Mouse (Mus musculus) hindbrain, embryonic 10.5 days (tissue): Measurements from ENCODE around the gene Tex13c3. TPM values are rescaled to one million over a fixed set of nuclear protein-coding genes. Genes with fewer than 3 reads are reported as not detected.
"Not testable (repeated sequence)": the region's sequence is repeated elsewhere in the genome, so short reads cannot be mapped to it uniquely, and the experiment has no call there.

ENCODE experiments used
- DNase-seq: peaks from one replicate; pipeline ENCODE4 v3.0.0-alpha.2; 2017; ENCODE audit warnings: low spot score
- H3K27ac ChIP-seq: fragments of 300-500 bp; sonication (generic); 2 replicates; pipeline ENCODE4 v1.5.1; 2016; ENCODE audit warnings: mild to moderate bottlenecking, moderate library complexity
- H3K27me3 ChIP-seq: fragments of 300-500 bp; sonication (generic); 2 replicates; pipeline ENCODE4 v1.6.1; 2016; ENCODE audit warnings: mild to moderate bottlenecking; ENCODE audit not compliant: poor library complexity, insufficient read depth, severe bottlenecking
- H3K36me3 ChIP-seq: fragments of 300-500 bp; sonication (generic); 2 replicates; pipeline ENCODE4 v1.6.1; 2016; ENCODE audit warnings: mild to moderate bottlenecking, moderate library complexity
- H3K4me1 ChIP-seq: fragments of 300-500 bp; sonication (generic); replicated peaks from 2 replicates; pipeline ENCODE4 v1.6.1; 2016; ENCODE audit warnings: mild to moderate bottlenecking
- H3K4me3 ChIP-seq: fragments of 300-500 bp; sonication (generic); 2 replicates; pipeline ENCODE4 v1.5.1; 2016; ENCODE audit warnings: mild to moderate bottlenecking, moderate library complexity
- H3K9me3 ChIP-seq: fragments of 300-500 bp; sonication (generic); 2 replicates; pipeline ENCODE4 v1.6.1; 2016; ENCODE audit warnings: mild to moderate bottlenecking, moderate library complexity
- WGBS: fragments of 180-500 bp; shearing (Covaris S2); methylation state at CpG from one replicate; pipeline ENCODE4 v1.1.7; 2016; 5-methylcytosine and 5-hydroxymethylcytosine counted together
- polyA plus RNA-seq: library from polyadenylated mRNA; unstranded; fragments of >200 nt; fragmentation: Nextera tagmentation; extraction: Ambion mirVana; gene quantifications from 2 replicates; pipeline ENCODE4 v1.2.1, GENCODE M21; 2016

The Tex13c3 gene
- polyA plus RNA-seq = not detected in 2 replicates

GRCm38 (mm10) chrX:19481219-19481618 is at the start of gene Tex13c3:
Gene Tex13c3, minus strand, starts transcription at chrX:19481319.
- DNase-seq, H3K4me1 ChIP-seq, H3K9me3 ChIP-seq, H3K27ac ChIP-seq, H3K27me3 ChIP-seq, H3K4me3 ChIP-seq, H3K36me3 ChIP-seq: not testable (repeated sequence)
- WGBS = 92% methylated on average over 5 of the region's 5 CpGs

GRCm38 (mm10) chrX:19489731-19490130 is 8.6 kb upstream of the Tex13c3 start:
- Histone ChIP-seq H3K27ac (no peak overlapping the region), H3K9me3 (no peaks in the 10 kb centered on the region), H3K36me3 (no peaks in the 10 kb centered on the region), H3K4me3 (no peak overlapping the region), H3K4me1 (no peaks in the 10 kb centered on the region), H3K27me3 (no peaks in the 10 kb centered on the region)
- WGBS = 90% methylated on average over 4 of the region's 4 CpGs
- no peak for DNase-seq
